Mouse (Mus musculus): ENCODE data around the gene Bub1b.

Gene Bub1b

GRCm38 (mm10) chr2:118597673-118598568 is at the start of gene Bub1b:
Gene Bub1b (plus strand): TSS chr2:118598211.
- DNase-seq = peak; percentile 95

- DNase-seq = peak; percentile 50
Observed at GRCm38 (mm10) chr2:118548421-118549221, 49.4 kb upstream of the Bub1b start.

DNA sequence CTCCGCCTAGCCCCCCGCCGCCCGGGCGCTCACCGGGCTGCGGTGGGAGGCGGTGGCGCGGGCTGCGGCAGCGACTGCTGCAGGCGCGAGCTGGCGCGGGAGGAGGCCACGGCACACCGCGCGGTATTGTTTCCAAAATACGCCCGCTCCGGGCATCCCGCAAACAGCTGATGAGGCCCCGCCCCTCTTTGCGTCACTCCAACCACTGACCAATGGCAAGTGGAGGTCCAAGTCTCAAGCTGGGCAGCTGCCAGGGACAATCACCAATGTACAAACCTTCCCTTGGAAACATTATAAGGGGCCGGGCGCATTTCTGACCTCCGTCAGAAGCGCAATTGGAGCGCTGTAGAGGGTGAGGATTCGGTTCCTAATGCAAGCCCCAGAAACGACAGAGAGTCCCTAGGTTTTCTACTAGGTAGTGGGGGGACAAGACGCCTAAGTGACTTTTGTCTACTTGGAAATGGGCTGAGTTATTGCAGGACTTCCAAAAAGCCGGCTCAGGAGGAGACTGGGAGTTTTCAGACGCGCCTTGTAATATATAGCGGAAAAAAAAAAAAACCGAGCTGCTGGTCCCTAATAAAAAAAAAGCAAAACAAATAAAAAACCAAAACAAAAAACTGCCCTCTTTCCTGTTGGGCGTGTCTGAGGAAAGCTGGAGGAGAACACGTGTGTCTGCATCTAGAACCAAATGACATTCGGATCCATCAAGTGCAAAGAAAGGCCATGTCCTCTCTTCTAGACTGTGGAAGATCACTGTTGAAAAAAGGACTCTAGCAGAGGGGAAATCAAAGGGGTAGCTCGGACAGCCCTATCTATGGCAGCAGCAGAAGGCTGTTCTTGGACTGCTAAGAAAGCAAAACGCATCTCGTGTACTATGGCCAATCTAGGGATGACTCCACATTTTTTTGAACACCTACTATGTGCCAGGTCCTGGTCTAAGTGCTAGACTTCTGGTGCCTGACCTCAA is 48.2 kb upstream of the Bub1b start, which contains the start of gene Bmf:
TSS of gene Bmf (minus strand) at position 181 of the 967 bp plus-strand sequence.
- DNase-seq = peak; percentile 100

DNA sequence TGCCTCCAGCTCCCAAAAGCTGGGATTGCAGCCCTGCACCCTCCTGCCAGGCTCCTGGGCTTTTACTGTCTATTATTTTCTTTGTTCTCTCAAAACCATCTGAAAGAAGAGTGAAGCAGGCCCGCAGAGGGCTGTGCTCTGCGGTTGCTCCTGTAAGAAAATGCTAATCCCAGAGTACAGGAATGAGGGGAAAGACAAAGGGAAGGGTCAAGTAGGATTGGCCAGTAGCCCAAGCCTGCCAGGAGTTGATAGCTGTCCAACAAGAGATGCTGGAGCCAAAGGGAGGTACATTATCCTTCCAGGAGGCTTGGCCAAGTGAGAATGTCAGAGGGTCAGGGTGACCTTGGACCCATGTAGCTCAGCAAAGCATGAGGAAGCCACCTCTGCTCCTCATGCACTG is 46.4 kb upstream of the Bub1b start:
- DNase-seq = no peak

GRCm38 (mm10) chr2:118554356-118554990 is 43.5 kb upstream of the Bub1b start:
- peak; percentile 63 for DNase-seq

DNA sequence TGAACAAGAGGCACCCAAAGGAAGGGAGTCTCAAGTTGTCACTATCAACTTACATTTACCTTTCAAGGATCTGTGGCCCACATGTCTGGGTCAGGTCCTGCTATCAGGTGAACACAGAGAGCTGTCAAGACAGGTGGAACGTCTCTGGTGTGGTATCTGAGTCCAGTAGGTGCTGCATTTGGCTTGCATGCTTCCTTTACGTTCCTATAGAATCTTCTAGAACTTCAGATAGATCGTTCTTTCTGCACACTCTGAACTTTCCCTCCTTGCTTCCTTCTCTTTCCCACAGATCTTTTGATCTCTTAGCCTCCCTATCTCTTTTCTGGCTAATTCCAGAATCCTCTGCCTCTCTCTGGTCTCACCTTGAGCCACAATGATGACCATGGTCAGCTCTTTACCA is 39.6 kb upstream of the Bub1b start:
- no peak for DNase-seq

DNA sequence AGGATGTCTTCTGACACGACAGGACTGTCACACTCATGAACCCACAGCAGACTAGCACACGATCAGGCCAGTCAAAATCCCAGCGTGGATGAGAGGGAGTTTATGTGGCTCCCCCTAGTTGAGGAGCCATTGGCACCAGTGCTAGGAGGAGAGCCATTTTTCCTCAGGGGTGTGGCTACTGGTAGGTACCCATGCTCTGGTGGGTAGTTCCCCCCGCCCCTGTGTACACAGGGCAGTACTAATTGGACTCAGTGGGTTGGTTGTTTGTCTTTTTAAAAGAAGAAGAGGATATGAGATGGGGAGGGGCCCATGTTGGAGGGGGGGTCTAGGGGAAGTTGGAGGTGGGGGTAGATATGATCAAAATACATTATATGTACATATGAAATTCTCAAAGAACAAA is 36.0 kb upstream of the Bub1b start:
- no peak for DNase-seq

DNA sequence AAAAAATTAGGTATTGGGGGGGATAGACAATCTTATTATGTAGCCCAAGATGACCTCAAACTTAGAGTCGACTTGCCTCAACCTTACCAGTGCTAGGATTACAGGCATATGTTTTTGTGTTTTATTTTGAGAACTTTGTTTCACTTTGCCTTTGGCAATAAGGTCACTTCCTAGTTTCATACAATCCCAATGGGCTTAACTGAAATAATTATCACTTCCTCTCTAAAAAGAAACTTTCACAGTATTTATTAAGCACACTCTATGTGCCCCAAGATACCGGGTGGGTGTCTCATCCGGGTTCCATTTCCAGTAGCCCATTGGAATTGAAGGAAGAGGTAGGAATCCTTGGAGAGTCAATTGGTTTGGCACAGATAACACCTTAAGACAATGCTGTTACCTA is 35.6 kb upstream of the Bub1b start:
- no peak for DNase-seq

- DNase-seq = no peak
Observed at GRCm38 (mm10) chr2:118567179-118567578, 30.8 kb upstream of the Bub1b start.

DNA sequence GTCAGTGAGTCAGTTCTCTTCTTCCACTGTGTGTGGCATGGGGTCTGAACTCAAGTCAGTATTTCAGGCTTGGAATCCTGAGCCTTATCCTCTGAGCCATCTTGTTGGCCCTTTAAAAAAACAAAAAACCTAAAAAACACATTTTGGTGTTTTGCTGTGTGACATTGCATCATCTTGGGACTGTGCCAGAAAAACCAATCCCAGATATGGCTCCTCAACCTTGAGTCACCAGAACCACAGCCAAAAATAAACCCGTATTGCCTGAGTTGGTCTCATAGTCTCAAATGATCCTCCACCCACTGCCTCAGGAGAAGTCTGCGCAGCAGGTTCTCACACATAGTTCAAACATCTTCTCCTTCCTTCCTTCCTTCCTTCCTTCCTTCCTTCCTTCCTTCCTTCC is 27.1 kb upstream of the Bub1b start:
- DNase-seq = peak; percentile 10

DNA sequence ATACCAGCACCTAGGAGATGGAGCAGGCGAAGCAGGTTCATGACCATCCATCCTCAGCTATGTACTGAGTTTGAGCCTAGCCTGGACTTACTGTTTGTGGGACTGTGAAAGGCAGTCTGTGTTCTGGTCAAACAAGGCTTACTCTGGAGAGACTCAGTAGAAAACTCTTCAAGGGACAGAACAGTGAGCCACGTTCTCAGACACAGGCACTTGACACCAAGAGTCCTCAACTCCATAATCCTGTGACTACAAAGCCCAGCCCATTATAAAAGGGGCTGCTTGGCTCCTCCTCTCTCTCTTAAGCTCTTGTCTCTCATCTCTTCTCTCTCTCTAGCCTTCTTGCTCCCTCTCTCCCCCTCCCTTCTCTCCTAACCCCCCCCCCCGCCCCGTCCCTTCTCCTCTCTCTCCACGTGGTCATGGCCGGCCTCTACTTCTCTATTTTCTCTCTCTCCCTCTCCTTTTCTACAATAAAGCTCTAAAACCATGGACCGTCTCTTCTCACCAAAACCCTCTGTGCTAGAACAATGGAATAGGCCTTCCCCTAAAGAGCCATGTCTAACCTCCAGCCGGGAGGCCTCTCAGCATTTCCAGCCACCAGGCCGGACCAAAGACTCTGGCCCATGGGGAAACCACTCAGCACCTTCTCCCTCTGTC is 25.7 kb upstream of the Bub1b start:
- DNase-seq = no peak

DNA sequence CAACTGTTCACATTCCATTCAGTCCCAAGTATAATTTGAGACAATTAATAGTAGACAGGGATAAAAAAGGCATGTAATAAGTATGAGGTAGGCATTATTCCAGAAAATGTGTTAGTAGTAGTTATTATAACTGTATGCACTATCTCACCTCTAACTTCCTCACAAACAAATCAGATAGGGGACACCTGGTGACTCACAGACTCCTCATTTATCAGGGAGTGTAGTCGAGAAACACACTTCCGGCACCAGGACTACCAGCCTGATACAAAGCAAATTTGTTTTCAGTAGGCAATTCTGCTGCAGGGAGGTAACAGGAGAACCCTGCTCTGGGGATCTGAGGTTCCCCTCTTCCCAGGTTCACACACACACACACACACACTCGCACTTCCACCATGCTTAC is 24.9 kb upstream of the Bub1b start:
- DNase-seq = no peak

GRCm38 (mm10) chr2:118586013-118586412 is 12.0 kb upstream of the Bub1b start:
- peak; percentile 54 for DNase-seq

DNA sequence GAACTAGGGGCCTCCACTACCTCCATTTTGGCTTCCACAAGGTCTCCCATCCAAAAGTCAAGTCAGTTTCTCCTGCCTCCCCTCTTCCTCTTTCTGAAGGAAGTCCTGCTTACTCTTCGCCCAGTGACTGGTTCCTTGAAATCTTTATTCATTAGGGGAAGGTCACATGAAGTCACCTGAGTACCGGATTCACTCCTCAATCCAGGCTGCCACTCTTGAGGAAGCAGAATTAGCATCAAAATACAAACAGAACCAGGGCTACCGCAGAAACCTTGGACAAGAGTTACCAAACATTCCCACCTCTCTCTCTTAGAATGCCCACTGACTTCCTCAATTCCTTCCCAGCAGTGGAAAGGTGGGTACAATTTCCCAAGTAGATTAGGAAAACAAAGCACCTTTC is 10.3 kb upstream of the Bub1b start:
- DNase-seq = no peak

DNA sequence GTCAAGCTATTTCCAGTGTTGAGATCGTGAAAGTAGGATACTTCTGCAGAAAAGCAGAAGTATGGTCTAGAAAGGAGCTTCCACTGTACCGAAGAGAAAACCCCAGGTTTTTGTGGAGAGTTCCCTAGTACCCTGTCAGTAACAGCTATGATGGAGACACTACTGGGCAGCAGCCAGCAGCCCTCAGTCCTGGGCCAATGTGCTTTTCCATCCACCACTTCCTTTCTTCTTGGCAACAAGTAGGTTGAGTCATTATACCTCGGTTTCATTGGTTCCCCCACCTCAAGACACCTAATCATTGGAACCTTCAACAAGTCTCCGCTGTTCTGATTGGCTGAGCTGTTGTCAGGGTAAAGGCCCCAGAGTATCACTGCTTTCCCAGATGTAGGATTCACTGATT is 6.9 kb upstream of the Bub1b start:
- no peak for DNase-seq

DNA sequence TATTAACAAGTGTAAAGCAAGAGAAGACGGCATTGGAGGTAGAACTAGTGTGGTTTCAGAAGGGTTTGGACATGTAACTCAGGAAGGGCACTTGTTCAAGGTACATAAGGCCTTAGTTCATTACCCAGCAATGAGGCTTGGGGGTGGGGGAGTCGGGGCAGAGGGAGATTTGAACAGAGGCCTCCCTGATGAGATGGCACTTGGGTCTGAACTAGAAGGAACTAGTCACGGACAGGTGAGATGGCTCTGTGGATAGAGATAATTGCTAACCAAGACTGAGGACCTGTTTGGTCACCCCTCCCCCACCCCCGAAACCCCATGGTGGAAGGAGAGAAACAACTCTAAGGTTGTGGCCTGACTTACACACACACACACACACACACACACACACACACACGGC is 1.1 kb downstream of the Bub1b start:
- no peak for DNase-seq

DNA sequence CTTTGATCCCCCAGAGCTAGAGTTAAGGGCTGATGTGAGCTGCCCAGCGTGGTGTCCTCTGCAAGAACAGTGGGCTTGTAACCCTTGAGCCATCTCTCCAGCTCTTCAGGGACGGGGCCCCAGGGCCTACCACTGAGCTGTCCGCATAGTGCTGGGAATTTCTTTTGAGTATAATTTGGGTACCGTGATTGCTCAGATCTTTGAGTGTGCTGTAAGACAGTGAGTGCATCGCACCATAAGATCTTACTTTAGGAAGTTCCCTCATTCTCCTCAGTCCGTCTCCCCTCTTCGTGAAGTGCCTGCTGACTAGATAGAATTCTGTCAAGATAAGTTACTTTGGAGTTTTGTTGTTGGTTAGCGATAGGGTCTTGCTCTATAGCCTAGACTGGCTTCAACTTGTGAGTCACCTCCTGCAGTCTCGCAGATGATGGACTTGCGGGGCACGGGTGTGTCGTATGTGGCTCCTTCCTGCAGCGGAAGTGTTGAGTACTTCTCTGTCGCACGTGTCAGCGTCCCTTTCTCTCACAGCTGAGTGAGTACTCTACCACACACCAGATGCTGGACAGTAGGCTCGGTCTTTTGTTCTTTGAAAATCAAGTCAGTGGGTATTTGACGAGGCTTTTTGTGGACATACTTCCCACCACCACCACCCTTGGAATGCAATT is 3.7 kb downstream of the Bub1b start:
- no peak for DNase-seq

DNA sequence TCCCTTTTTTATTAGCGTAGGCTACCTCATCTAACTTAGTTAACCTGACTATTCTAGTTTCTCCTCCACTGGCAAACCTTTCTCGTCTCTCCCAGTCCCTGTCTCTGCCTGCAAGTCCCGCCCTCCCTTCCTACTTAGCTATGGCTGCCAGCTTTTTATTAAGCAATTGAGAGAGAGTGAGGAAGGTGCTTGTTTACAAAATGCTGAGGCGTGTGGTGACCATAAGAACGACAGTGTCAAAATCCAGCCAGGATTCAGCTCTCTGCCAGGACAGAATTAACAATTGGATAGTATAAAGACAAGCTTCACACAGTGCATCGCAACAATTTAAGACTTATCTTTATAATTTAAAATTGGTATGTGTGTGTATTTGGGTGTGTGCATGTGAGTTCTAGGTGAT is 6.1 kb downstream of the Bub1b start:
- no peak for DNase-seq

- DNase-seq = peak; percentile 43
Observed at GRCm38 (mm10) chr2:118606032-118606431, 8.0 kb downstream of the Bub1b start.

GRCm38 (mm10) chr2:118606976-118607375 is 9.0 kb downstream of the Bub1b start:
- DNase-seq = peak; percentile 26

DNA sequence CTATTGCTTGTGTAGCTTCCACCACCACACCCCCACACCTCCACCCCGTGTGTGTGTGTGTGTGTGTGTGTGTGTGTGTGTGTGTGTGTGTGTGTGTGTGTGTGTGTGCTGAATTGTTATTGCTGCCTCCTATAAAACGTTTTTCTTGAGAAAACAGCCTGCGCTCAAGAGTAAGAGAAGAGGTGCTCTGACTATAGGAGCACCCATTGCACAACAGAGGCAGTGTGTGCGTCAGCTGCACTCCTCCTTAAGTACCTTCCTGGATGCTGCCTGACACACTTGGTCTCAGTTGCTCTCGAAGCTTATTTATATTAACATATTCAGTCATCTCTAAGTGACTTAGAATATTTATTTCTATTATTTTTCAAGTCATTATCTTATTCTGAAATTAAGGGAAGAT is 20.0 kb downstream of the Bub1b start:
- peak; percentile 38 for DNase-seq

All from lung, postnatal 10 days (tissue).